Mouse (Mus musculus) cerebellum, adult 2 months (tissue): ENCODE measurements at regions not wholly inside any gene's neighbourhood (a gene's known extent, or its start where the extent isn't known, plus 50 kb on each side); places are given as distances from the start of the nearest gene placed in this dataset.
"Not testable (repeated sequence)": the region's sequence is repeated elsewhere in the genome, so short reads cannot be mapped to it uniquely, and the experiment has no call there.

Experiments used
- CTCF ChIP-seq: fragments of 200-500 bp; IDR thresholded peaks from 2 replicates; pipeline ENCODE4 v1.5.1; 2011; ENCODE audit warnings: low read depth, mild to moderate bottlenecking, control low read depth, low read length, moderate library complexity, borderline replicate concordance; ENCODE audit not compliant: insufficient read depth
- POLR2A ChIP-seq: fragments of 200-500 bp; IDR thresholded peaks from 2 replicates; pipeline ENCODE4 v1.6.1; 2011; ENCODE audit warnings: low read length, control low read depth, borderline replicate concordance; ENCODE audit not compliant: insufficient read depth

- TF ChIP-seq CTCF, POLR2A: not testable (repeated sequence)
These were observed 85.9 kb upstream of the Thsd7a start for GRCm38 (mm10) chr6:12835079-12835478.
